Mouse (Mus musculus): ENCODE results near the gene AI464131.

GRCm38 (mm10) chr4:41497579-41497978 is 5.3 kb downstream of the AI464131 start:
- TF ChIP-seq CTCF (IDR thresholded peaks at IDR 0.05; ENCODE audit: extremely low read depth, insufficient read depth, insufficient read length, insufficient replicate concordance): no peak
- TF ChIP-seq POLR2A (IDR thresholded peaks at IDR 0.05; ENCODE audit: low read depth, low read length): no peak

Measured in spleen, adult 2 months (tissue).